Mouse (Mus musculus): Measurements from ENCODE around the gene S100a5. TPM values are rescaled to one million over a fixed set of nuclear protein-coding genes. Genes with fewer than 3 reads are reported as not detected.

The S100a5 gene
- total RNA-seq (2023), result not detected

DNA sequence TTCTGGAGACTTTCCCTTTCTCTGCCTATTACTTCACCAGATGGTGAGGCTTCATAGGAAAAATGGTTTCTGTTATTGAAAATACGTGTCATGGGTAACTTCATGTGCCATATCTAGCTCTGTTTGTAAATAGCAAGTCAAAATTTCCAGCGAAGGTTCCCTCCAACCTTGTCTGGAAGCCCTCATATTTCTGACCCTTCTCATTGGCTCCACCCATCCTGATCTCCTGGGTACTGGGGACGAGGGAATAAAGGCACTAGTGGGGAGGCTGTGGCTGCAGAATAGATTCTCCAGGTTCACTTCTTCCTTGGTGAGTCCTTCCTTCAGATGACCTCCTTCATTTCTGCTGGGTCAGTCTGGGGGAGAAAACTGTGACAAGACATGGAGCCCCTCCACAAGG lies at the start of gene S100a5:
Gene S100a5, plus strand, starts transcription at position 301 of the 400 bp plus-strand sequence.

DNA sequence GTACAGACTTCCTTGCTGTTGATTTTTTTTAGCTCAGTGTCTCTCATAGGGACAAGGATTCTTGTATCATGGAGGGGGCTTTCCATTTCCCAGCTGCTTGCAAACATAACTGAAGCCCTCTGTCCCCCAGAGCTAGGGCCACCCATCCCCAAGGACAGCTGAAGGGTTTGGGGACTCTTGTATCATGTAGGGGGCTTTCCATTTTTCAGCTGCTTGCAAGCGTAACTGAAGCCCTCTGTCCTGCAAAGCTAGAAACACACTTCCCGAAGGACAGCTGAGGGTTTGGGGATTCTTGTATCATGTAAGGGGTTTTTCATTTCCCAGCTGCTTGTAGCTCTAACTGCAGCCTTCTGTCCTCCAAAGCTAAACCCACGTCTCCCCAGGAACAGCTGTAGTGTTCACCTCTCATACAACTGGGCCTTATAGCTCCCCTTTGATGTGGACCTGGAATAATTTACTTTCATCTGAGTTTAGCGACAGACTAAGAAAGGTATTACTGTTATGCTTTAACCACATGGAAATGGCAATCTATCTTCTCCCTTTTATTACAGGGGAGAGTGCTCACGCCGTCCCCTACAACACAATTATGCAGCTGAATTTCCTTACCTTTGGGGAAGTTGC lies 48.2 kb upstream of the S100a5 start, which contains the start of gene S100a3:
Gene S100a3, plus strand, starts transcription at position 571 of the 621 bp plus-strand sequence.

DNA sequence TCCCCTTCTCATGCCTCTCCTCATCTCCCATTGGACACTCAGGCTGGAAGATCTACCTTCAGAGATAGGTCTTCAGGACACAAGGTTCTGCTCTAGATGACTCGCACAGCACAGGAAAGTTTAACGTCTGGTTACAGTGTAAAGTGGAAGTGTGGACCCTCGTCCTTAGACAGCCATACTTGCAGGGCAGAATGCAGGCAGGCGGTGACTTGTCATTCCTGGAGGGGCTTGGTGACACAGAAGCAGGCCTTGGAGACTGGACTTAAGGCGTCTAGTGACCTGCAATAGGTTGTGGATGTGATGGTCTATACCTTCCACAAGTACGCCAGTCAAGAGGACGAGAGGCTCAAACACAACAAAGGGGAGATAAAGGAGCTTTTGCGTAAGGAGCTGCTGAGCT lies 18.4 kb upstream of the S100a5 start, which contains the start of gene S100a2:
Gene S100a2, plus strand, starts transcription at position 301 of the 400 bp plus-strand sequence.

DNA sequence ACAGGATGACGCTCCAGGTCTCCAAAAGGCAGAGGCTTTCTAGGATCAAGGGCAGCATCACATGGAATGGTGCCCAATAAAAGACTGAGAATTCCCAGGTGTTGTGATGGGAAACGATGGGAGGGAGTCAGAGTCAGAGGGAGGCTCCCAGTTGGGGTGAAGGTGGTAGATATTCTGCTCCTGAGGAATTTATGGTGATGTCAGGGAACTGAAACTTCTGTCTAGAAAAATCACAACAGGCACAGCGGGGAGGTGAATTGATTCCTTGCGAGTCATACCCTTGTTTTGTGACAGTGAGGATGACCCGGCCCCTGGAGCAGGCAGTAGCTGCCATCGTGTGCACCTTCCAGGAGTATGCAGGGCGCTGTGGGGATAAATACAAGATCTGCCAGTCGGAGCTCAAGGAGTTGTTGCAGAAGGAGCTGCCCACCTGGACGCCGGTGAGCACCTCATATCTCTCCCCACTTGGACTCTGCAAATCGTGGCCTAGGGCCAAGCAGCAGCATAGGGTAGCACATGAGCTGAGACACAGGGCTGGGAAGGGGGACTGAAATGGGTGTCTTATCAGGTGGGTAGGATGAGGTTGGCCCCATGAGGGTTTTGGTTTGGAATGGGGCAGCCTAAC lies 6.7 kb upstream of the S100a5 start, which contains the start of gene Gm42674:
Gene Gm42674, plus strand, starts transcription at position 419 of the 625 bp plus-strand sequence.

DNA sequence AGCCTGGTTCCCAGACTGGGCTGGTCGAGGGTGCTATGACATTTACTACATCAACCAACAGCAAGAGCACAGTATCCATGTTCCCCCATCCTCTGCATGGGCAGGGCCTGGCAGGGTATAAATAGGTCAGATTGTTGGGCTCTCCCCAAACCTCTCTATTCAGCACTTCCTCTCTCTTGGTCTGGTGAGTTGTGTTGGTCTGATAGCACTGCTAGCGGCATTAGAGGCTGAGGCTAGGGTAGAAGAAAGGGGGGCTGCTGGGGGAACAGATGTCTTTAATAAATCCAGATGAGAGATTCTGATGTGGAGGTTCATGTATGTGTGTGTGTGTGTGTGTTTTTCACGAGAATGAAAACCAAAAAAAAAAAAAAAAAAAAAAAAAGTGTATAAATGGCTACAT lies 4.7 kb upstream of the S100a5 start, which contains the start of gene S100a4:
Gene S100a4, plus strand, starts transcription at position 149 of the 400 bp plus-strand sequence.

DNA sequence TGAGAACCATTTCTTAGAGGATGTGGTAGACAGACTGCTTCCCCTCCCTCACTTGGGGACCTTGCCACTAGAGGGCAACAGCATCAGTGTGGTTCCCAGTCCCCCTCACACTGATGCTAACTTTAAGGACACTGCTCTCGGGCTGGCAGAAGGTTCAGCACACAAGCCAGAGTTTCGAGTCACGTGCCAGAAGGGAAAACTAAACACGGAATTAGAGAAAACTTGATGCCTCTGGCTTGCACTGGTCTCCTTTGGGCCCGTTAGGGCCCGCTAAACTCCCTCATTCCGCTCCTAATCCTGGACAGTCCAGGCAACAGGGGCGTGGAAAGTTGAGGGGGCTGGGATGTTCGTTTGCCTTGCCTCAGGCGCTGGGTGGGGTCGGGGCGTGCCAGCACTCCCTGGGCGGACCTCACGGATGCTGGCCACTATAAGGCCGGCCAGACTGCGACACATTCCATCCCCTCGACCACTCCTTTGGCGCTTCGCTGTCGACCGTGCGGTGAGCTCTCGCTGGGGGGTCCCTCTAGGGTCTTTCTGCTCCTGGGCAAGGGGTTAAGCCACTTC lies 4.5 kb downstream of the S100a5 start, which contains the start of gene S100a6:
Gene S100a6, plus strand, starts transcription at position 155 of the 564 bp plus-strand sequence.

DNA sequence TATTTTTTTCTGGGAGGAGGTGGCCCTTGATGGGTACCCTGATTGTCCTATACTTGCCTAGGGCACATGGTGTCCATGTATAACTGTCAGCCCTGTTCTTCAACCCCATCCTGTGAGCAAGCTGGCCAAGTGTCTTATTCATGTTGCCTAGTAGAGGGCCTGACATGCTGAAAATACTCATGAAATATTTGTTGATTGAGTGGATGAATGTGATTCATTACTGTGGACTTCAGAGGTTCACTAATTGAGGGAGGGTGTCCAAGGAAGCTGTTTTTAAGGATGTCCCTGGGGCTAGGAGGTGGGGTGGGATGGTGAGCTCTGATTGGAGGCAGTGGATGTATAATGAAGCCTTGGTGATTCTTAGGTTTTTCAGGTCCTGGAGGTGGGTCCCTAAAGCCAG lies 45.4 kb downstream of the S100a5 start, which contains the start of gene S100a7a:
Gene S100a7a, plus strand, starts transcription at position 301 of the 400 bp plus-strand sequence.

Other genes starting within 250 kb of the S100a5 start
- 1.3 TPM for gene Slc27a3, start 218.6 kb upstream of the S100a5 start, total RNA-seq (2023)
- 52.6 TPM for gene Ints3, start 174.9 kb upstream of the S100a5 start, total RNA-seq (2023)
- 1.6 TPM for gene Npr1, start 142.7 kb upstream of the S100a5 start, total RNA-seq (2023)
- 84.0 TPM for gene Ilf2, start 132.4 kb upstream of the S100a5 start, total RNA-seq (2023)
- 42.1 TPM for gene Snapin, start 117.5 kb upstream of the S100a5 start, total RNA-seq (2023)
- 211 TPM for gene Chtop, start 99.0 kb upstream of the S100a5 start, total RNA-seq (2023)
- 2.2 TPM for gene S100a1, start 94.1 kb upstream of the S100a5 start, total RNA-seq (2023)
- gene S100a13, start 94.1 kb upstream of the S100a5 start, total RNA-seq (2023), result 37.8 TPM
- 1.2 TPM for gene S100a14, start 81.7 kb upstream of the S100a5 start, total RNA-seq (2023)
- 0.71 TPM for gene S100a16, start 71.3 kb upstream of the S100a5 start, total RNA-seq (2023)
- gene S100a3, start 47.9 kb upstream of the S100a5 start, total RNA-seq (2023), result not detected
- not detected for gene S100a2, start 18.3 kb upstream of the S100a5 start, total RNA-seq (2023)
- gene Gm42674, start 6.6 kb upstream of the S100a5 start, total RNA-seq (2023), result not detected
- 16.8 TPM for gene S100a4, start 4.8 kb upstream of the S100a5 start, total RNA-seq (2023)
- 14.4 TPM for gene S100a6, start 4.4 kb downstream of the S100a5 start, total RNA-seq (2023)
- gene S100a7a, start 45.5 kb downstream of the S100a5 start, total RNA-seq (2023), result not detected
- gene S100a8, start 60.5 kb downstream of the S100a5 start, total RNA-seq (2023), result 19.6 TPM
- gene S100a9, start 87.2 kb downstream of the S100a5 start, total RNA-seq (2023), result 18.9 TPM
- gene Pglyrp4, start 118.4 kb downstream of the S100a5 start, total RNA-seq (2023), result not detected
- not detected for gene Gm5849, start 169.4 kb downstream of the S100a5 start, total RNA-seq (2023)